Mouse (Mus musculus) midbrain, embryonic 13.5 days (tissue): ENCODE measurements around the gene Cttnbp2nl. TPM values are rescaled to one million over a fixed set of nuclear protein-coding genes. Genes with fewer than 3 reads are reported as not detected.

Experiments used
- ATAC-seq: fragments of 200-750 bp; cut with Nextera tagmentation; 2 replicates; pipeline ENCODE4 v1.8.0; 2017; ENCODE audit warnings: mild to moderate bottlenecking, moderate TSS enrichment, moderate library complexity
- H3K27ac ChIP-seq: fragments of 300-500 bp; sonication (generic); 2 replicates; pipeline ENCODE4 v1.5.1; 2015; ENCODE audit warnings: inconsistent platforms, mild to moderate bottlenecking, moderate library complexity
- H3K27me3 ChIP-seq: fragments of 300-500 bp; sonication (generic); 2 replicates; pipeline ENCODE4 v1.6.1; 2015; ENCODE audit warnings: mild to moderate bottlenecking, inconsistent platforms
- H3K36me3 ChIP-seq: fragments of 300-500 bp; sonication (generic); 2 replicates; pipeline ENCODE4 v1.6.1; 2015; ENCODE audit warnings: mild to moderate bottlenecking, inconsistent platforms
- H3K4me1 ChIP-seq: fragments of 300-500 bp; sonication (generic); replicated peaks from 2 replicates; pipeline ENCODE4 v1.6.1; 2015; ENCODE audit warnings: inconsistent platforms
- H3K4me2 ChIP-seq: fragments of 300-500 bp; sonication (generic); replicated peaks from 2 replicates; pipeline ENCODE4 v1.6.1; 2015; ENCODE audit warnings: moderate library complexity, mild to moderate bottlenecking, inconsistent platforms
- H3K4me3 ChIP-seq: fragments of 300-500 bp; sonication (generic); replicated peaks from 2 replicates; pipeline ENCODE4 v1.5.1; 2015; ENCODE audit warnings: mild to moderate bottlenecking, inconsistent platforms
- H3K9ac ChIP-seq: fragments of 300-500 bp; sonication (generic); replicated peaks from 2 replicates; pipeline ENCODE4 v1.6.1; 2015; ENCODE audit warnings: mild to moderate bottlenecking, inconsistent platforms
- H3K9me3 ChIP-seq: fragments of 300-500 bp; sonication (generic); 2 replicates; pipeline ENCODE4 v1.6.1; 2016; ENCODE audit warnings: mild to moderate bottlenecking, inconsistent platforms
- WGBS: fragments of 180-500 bp; shearing (Covaris S2); methylation state at CpG from one replicate; pipeline ENCODE4 v1.1.7; 2015; 5-methylcytosine and 5-hydroxymethylcytosine counted together
- polyA plus RNA-seq: library from polyadenylated mRNA; unstranded; fragments of >200 nt; fragmentation: Nextera tagmentation; extraction: Ambion mirVana; gene quantifications from 2 replicates; pipeline ENCODE4 v1.2.1, GENCODE M21; 2015

Cttnbp2nl gene
- polyA plus RNA-seq, 1 experiment from 2014 or later, result 66.7 TPM

DNA sequence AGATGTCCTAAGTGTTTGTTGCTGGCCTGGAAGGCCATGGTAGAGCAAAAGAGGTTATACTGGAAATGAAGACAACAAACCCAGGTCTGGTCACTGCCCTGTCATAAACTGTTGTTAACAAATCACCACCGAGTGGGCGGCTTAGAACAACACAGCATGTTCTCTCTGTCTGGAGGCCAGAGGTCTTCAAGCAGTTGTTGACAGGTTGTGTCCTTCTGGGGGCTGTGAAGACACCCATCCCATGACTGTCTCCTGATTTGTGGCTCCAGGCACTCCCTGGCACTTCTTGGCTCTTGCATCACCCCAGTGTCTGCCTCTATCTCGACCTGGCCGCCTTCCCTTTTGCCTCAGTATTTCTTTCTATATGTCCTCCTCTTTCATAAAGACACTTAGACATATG lies 2.7 kb upstream of the Cttnbp2nl start:
- Histone ChIP-seq H3K9me3 (no peaks in the 10 kb centered on the region), H3K27ac (no peak overlapping the region), H3K4me1 (peaks cover 22% of the 10 kb centered on the region), H3K9ac (no peak overlapping the region), H3K4me2 (no peak overlapping the region), H3K27me3 (peaks cover 14% of the 10 kb centered on the region; the same call in 1 of the 2 replicates), H3K4me3 (no peak overlapping the region), H3K36me3 (no peaks in the 10 kb centered on the region)
- ATAC-seq, result no peak
- WGBS, result 81% methylated on average over 4 of the region's 4 CpGs

DNA sequence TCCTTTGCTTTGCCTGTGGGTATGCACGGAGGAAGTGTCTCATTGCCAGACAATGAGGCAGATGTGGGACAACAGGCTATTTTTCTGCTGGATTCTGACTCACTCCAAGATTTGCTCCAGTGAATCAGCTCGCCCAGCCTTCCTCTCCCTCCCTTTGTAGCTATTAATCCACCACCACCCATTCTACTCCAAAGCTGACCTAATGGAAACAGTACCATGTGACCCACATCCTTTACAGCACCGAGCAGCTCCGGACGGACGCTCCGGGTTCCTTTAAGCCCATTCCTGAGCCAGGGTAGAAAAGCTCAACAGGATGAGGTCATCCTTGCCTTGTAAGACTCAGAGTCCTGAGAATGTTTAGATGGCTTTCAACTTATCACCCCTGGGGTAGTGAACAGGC lies 2.0 kb upstream of the Cttnbp2nl start:
- Histone ChIP-seq H3K36me3 (no peaks in the 10 kb centered on the region), H3K9ac (no peak overlapping the region), H3K27me3 (peaks cover 7% of the 10 kb centered on the region; the same call in 1 of the 2 replicates), H3K4me2 (no peak overlapping the region), H3K4me1 (peaks cover 27% of the 10 kb centered on the region), H3K4me3 (no peak overlapping the region), H3K27ac (no peak overlapping the region), H3K9me3 (no peaks in the 10 kb centered on the region)
- WGBS, result 51% methylated on average over 7 of the region's 7 CpGs
- ATAC-seq, result no peak

DNA sequence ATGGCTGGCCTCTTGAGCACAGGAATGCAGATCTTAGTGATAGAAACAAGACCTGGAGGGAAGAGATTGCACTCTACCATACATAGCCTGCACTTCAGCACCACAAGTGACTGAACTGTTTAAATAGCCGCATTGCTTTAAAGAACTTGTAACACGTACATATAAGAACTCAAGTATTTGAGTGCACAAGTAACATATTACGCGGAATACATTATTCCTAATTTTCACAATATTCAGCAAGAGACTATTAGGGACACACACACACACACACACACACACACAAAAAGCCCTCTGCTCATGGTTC lies 704 bp upstream of the Cttnbp2nl start:
- Histone ChIP-seq H3K4me1 (peaks cover 36% of the 10 kb centered on the region), H3K27me3 (no peaks in the 10 kb centered on the region), H3K4me3 (peak overlapping the region; percentile 93), H3K36me3 (no peaks in the 10 kb centered on the region; the same call in 1 of the 2 replicates), H3K9ac (peak overlapping the region; percentile 70), H3K9me3 (no peaks in the 10 kb centered on the region), H3K27ac (peak overlapping the region; percentile 74), H3K4me2 (peak overlapping the region; percentile 78)
- WGBS, result 72% methylated on average over 4 of the region's 4 CpGs
- no peak for ATAC-seq

DNA sequence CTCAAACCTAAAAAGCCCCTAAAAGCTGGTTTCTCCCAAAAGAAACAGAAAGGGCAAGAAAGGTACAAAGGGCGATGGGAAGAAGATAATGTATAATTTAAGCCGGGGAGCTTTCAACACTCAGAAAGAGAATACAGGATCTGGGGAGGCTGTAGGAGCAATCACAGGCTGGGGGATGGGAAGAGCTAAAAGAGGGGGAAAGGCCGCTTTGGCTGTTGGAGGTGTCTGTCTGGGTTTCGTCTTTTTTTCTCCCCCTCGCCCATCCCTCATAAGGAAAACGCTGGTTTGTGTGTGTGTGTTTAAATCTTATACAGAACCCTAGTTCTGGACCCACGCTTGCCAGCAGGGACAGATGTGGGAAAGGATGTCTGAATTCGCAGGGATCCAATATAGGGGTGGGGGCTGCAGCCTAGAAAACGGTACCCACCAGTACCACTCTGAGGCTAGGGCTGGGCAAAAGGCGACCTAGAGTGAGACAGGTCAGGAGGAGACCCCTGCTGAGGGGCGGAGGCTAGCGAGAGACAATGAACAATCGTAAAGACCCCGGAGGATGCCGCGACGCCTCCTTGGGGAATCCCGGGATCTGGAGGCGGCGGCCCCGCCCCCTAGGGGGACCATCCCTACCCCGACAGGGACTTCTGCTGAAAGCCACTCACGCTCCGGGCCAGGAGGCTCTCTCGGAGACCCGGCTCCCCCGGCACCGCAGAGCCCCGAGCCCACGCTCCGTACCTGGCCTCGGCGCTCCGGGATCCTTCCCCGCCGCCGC lies 592 bp downstream of the Cttnbp2nl start:
- H3K4me3 ChIP-seq, result peak overlapping the region; percentile 93
- peak overlapping the region; percentile 92 for H3K27ac ChIP-seq
- peak overlapping the region; percentile 93 for H3K9ac ChIP-seq
- no peaks in the 10 kb centered on the region for H3K9me3 ChIP-seq
- 0% methylated on average over 37 of the region's 37 CpGs for WGBS
- H3K36me3 ChIP-seq, result no peaks in the 10 kb centered on the region; the same call in 1 of the 2 replicates
- H3K4me1 ChIP-seq, result peaks cover 46% of the 10 kb centered on the region
- peak overlapping the region; percentile 82 for H3K4me2 ChIP-seq
- peak; percentile 0; the same call in 1 of the 2 replicates for ATAC-seq
- no peaks in the 10 kb centered on the region for H3K27me3 ChIP-seq

DNA sequence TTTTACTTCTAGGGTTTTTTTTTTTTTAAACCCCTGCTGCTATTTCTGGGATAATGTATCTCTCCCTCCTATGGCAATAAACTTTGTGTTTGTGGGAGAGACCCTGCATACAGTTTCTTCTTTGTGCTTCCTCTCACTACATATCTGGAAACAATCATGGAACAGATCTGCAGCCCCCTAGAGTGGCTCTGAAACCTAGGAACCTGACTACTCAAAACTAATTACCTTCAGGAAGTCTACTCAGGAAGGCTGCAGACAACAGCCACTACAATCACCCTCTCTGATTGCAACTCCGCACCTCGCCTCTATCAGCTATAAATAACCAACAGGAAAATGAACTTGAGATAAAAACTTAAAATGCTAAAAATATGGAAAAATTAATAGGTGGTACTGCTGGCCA lies 1.8 kb downstream of the Cttnbp2nl start:
- Histone ChIP-seq H3K4me1 (peaks cover 58% of the 10 kb centered on the region), H3K36me3 (peaks cover 5% of the 10 kb centered on the region; the same call in 1 of the 2 replicates), H3K9ac (peak overlapping the region; percentile 93), H3K4me2 (peak overlapping the region; percentile 82), H3K4me3 (peak overlapping the region; percentile 93), H3K27ac (no peak overlapping the region), H3K27me3 (no peaks in the 10 kb centered on the region), H3K9me3 (no peaks in the 10 kb centered on the region)
- ATAC-seq, result no peak
- 80% methylated on average over 2 of the region's 2 CpGs for WGBS

DNA sequence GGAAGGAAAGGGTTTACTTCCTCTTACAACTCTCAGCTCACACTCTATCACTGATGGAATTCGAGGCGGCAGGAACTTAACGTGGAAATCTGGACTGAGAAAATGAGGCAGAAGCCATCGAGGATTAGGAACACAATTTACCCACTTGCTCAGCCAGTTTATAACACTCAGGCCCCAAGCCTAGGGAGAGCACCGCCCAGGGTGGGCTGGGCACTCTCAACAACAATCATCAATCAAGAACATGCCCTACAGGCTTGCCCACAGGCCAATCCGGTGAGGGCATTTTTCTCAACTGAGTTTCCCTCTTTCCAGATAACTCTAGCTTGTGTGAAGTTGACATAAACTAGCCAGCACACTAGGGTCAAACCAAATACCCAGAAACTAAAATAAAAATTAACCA lies 3.1 kb downstream of the Cttnbp2nl start:
- Histone ChIP-seq H3K4me1 (peaks cover 68% of the 10 kb centered on the region), H3K4me3 (peak overlapping the region; percentile 12; the same call in 1 of the 2 replicates), H3K9me3 (no peaks in the 10 kb centered on the region), H3K9ac (no peak overlapping the region), H3K27me3 (no peaks in the 10 kb centered on the region), H3K27ac (no peak overlapping the region), H3K4me2 (peak overlapping the region; percentile 30), H3K36me3 (peaks cover 7% of the 10 kb centered on the region; the same call in 1 of the 2 replicates)
- 89% methylated on average over 6 of the region's 6 CpGs for WGBS
- ATAC-seq, result no peak

DNA sequence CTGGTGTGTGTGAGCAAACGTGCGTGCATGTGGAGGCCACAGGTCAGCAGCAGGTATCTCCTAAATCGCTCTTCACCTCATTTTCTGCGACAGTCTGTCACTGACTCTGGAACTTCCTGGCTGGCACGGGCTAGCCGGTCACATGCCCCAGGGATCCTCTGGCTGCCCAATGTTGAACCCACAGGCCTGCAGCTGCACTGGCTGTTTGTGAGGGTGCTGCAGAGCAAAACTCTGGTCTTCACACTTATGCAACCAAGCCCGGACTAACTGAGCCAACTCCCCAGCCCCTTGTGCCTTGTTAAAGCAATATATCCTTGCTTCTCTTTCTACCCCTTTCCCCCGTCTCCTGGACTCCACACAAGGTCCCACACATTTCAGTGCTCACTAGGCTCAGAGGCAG lies 5.3 kb downstream of the Cttnbp2nl start:
- Histone ChIP-seq H3K36me3 (peaks cover 7% of the 10 kb centered on the region; the same call in 1 of the 2 replicates), H3K27me3 (no peaks in the 10 kb centered on the region), H3K9me3 (no peaks in the 10 kb centered on the region), H3K4me2 (no peak overlapping the region), H3K4me1 (peaks cover 76% of the 10 kb centered on the region), H3K9ac (peak overlapping the region; percentile 6; the same call in 1 of the 2 replicates), H3K4me3 (no peak overlapping the region), H3K27ac (no peak overlapping the region)
- WGBS, result 83% methylated on average over 8 of the region's 8 CpGs
- no peak for ATAC-seq

DNA sequence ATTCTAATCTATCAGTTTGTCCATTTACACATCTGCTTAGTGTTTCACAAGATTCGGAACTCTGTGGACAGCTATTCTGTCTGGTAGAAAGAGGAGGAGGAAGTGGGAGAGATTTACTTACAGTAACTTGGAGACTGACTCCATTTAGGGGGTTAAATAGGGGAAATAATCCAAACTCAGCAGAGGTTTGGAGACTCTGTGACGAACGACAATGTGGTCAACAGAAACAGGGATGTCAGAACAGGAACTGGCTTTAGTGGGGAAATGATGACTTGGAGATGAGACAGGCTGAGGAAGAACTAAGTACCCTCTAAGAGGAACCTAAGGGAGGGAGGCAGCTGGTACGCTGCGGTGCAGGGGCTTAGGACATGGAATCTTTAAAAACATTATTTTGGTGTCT lies 6.1 kb downstream of the Cttnbp2nl start:
- Histone ChIP-seq H3K9ac (no peak overlapping the region), H3K36me3 (peaks cover 7% of the 10 kb centered on the region; the same call in 1 of the 2 replicates), H3K4me3 (no peak overlapping the region), H3K4me2 (no peak overlapping the region), H3K9me3 (no peaks in the 10 kb centered on the region), H3K4me1 (peaks cover 80% of the 10 kb centered on the region), H3K27me3 (no peaks in the 10 kb centered on the region), H3K27ac (no peak overlapping the region)
- no peak for ATAC-seq
- 91% methylated on average over 5 of the region's 5 CpGs for WGBS

DNA sequence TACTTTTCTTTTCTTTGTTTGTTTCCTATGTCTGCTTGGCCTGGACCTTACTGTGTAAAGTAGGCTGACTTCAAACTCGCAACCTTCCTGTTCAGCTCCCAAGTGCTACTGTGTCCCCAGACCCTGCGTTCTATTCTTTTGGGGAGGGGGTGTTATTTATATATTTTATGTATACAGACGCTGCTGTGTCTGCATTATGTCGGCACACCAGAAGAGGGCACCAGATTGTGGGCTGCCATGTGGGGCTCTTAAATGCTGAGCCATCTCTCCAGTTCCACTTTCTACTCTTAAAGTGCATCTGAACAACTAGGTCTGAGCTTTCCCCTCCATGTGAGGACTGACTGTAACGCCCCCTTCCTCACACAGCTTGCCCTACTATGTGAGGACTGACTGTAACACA lies 9.2 kb downstream of the Cttnbp2nl start:
- Histone ChIP-seq H3K36me3 (peaks cover 9% of the 10 kb centered on the region), H3K4me1 (peaks cover 62% of the 10 kb centered on the region), H3K4me2 (no peak overlapping the region), H3K27ac (no peak overlapping the region), H3K9me3 (no peaks in the 10 kb centered on the region), H3K4me3 (no peak overlapping the region), H3K27me3 (no peaks in the 10 kb centered on the region), H3K9ac (no peak overlapping the region)
- 91% methylated on average over 5 of the region's 5 CpGs for WGBS
- no peak for ATAC-seq

DNA sequence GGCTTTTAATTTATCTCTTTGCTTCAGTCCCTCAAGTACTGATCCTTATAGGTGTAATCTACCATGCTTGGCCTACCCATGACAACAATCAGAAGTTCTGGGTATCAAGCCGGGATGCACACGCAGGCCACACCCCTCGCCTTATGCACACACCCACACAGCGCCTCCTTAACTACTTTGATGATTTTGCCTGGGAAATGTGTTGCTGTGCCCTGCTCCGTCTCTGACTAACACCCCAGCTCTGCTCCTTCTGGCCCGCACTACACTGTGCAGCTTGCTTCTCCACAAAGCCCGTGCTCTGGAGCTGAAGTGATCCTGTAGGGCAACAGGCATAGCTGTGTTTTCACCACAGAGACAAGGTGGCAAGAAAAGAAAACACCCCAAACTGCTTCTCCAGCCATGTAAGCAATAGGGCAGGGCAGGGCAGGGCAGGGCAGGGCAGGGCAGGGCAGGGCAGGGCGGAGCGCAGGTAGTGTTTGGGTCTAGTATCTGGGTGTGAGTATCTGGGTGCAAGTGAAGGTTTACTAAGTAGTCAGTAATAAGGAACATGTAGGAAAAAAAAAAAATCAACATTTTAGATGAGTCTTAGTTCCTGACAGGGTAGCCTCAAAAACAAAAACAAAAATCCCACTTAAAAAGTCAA lies 11.8 kb downstream of the Cttnbp2nl start:
- peaks cover 36% of the 10 kb centered on the region for H3K4me1 ChIP-seq
- no peaks in the 10 kb centered on the region for H3K9me3 ChIP-seq
- H3K27ac ChIP-seq, result no peak overlapping the region
- peak; percentile 12; the same call in 1 of the 2 replicates for ATAC-seq
- 93% methylated on average over 9 of the region's 9 CpGs for WGBS
- H3K36me3 ChIP-seq, result peaks cover 28% of the 10 kb centered on the region
- no peak overlapping the region for H3K4me2 ChIP-seq
- H3K4me3 ChIP-seq, result no peak overlapping the region
- H3K27me3 ChIP-seq, result no peaks in the 10 kb centered on the region
- H3K9ac ChIP-seq, result no peak overlapping the region

DNA sequence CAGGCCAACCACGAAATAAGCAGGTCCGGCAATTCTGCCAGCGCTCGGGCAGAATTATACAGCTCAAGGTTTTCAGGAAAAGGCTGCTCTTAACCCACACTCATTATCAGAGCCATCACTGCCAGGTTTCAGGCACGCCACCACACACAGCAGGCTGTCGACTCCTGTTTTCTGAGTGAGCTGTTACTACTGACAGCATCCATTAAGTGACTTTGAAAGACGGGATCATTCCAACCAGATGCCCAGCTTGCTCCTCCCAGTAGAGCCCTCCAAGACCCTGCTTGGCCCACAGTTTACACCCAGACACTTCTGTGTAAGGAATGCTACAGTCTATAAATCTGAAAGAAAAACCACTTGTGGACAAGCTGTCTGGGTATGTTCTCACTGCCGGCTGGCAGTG lies 12.9 kb downstream of the Cttnbp2nl start:
- Histone ChIP-seq H3K4me1 (peaks cover 28% of the 10 kb centered on the region), H3K9me3 (no peaks in the 10 kb centered on the region), H3K27me3 (no peaks in the 10 kb centered on the region), H3K36me3 (peaks cover 37% of the 10 kb centered on the region), H3K4me2 (no peak overlapping the region), H3K9ac (no peak overlapping the region), H3K4me3 (no peak overlapping the region), H3K27ac (no peak overlapping the region)
- WGBS, result 57% methylated on average over 8 of the region's 8 CpGs
- no peak for ATAC-seq

DNA sequence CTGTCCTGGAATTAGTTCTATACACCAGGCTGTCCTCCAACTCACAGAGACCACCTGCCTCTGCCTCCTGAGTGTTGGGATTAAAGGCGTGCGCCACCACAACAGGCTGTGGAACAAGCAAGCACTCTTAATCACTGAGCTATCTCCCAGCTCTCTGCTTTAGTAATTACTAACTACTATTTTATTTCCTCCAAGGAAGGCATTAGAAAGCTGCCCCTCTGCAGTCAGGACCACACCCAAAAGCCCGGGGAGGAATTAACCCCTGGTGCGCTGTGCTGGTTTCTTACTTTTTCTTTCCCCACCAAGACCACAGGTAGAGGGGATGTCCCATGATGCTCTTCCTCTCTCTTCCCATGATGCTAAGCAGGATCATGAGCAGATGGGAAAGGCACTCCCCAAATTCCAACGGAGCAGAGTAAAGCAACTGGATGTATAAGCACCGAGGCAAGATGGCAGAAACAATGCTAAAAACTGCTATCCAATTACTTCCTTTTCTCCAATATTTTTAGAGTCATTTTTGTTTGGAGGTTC lies 15.6 kb downstream of the Cttnbp2nl start:
- ATAC-seq, result no peak
- peaks cover 63% of the 10 kb centered on the region for H3K36me3 ChIP-seq

More for the DNA sequence above, 15.6 kb downstream of the Cttnbp2nl start:
- Histone ChIP-seq H3K4me3 (no peak overlapping the region), H3K4me2 (no peak overlapping the region), H3K9me3 (no peaks in the 10 kb centered on the region), H3K27me3 (no peaks in the 10 kb centered on the region), H3K9ac (no peak overlapping the region), H3K27ac (no peak overlapping the region), H3K4me1 (peaks cover 13% of the 10 kb centered on the region)
- 93% methylated on average over 6 of the region's 6 CpGs for WGBS
